Mouse (Mus musculus): ENCODE data around the gene Cers2.
"Not testable (repeated sequence)": the region's sequence is repeated elsewhere in the genome, so short reads cannot be mapped to it uniquely, and the experiment has no call there.

The Cers2 gene

DNA sequence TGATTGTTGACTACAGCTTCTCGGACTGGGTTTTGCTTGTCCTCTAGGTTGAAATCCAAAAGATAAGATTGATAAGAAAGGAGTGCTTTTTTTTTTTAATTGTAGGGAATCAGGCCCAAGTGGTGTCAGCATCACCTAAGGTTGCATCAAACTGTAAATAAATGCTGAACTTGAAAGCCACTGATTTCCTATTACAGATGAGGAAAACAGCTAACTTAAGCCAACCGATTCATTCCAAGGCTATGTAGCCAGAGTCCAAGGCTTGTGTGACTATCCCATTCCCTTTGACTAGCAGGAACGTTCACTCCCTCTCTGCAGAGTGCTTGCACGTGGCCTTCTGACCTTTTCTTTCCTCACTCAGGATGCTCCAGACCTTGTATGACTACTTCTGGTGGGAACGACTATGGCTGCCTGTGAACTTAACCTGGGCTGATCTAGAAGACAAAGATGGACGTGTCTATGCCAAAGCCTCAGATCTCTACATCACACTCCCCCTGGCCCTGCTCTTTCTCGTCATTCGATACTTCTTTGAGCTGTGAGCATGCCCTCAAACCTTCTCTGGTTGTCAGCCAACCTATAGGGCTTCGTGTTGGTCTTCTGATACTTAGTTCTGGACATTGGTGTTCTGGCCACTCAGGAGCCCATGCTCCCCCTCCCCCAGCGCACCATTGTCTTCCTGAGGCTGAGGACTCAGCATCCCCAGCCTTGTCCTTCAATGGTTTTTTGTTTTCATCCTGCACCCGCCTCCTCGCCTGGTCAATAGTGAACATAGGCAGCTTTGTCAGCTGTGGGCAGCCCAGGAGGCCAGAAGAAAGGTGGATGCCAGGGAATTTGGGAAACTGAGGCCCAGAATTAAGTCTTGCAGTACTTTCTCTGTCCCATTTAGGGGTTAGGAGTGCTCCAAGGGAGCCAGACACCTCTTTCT lies 5.4 kb downstream of the Cers2 start:
- no peak for DNase-seq

DNA sequence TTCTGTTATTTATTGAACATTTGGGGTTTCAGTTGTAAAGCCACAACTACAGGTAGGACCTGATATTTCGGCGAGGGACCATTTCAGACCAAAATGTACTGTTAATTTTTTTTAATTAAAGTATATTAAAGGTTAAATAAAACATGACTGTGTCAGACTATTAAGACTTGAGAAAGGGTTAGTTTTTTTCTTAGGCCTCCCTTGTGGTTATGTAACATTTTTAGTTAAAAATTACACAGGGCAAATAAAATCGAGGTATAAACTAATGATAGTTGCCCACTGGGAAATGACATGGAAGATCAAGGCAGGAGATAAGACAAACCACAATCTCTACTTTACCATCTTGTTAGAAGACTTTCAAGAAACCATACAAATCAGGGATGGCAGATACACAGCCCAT lies 8.8 kb downstream of the Cers2 start:
- DNase-seq = no peak

DNA sequence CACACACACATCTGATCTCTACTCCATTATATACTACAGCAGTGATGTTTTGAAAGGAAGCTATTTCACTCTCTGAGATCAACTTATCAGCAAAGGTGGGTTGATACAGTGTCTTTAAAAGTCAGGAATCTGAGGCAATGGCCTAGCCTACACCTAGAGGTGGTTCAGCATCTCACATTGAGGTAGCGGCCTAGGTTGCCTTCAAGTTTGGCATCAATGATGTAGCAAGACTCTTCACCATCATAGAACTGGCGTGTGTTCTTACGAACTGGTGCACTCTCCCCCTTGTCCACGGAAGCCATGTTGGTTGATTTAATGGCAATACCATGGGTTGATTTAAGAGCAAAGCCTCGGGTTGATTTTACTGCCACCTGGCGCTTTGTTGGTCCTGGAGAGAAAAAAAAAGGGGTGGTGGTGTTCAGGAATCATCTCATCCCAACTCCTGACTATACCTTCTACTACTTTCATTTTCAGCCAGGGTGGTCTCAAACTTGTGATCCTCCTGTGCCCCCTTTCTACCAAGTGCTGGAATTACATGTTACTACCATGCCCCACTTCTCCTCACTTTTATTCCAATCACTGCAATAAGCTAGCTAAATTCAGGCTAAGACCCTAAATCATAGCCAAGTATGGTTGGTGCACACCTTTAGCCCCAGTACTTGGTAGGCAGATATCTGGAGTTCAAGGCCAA lies 10.0 kb downstream of the Cers2 start:
- no peak for DNase-seq

DNA sequence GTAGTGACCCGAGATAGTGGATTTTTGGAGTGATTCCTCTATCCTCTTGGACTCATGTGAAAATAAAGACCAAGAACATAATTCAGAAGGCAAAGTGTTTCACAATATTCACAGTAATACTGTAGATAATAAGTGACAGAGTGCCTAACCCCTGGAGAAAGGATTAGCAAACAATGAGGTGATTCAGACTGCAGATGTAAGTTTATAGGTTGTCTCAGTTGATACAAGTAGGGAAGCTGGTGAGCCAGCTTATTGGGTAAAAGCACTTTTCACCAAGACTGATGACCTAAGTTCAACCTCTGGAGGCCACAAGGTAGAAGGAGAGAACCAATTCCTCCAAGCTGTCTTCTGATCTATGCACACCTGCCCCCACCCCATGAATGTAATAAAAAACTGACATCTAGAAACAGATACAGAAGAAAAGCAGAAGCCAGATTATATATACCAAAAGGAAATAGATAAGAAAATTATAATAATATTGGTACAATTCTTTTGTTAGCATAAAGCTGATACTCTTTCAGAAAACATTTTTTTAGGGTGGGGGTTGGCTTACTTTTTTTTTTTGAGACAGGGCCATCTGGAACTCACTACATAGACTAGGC lies 14.3 kb downstream of the Cers2 start:
- no peak for DNase-seq

DNA sequence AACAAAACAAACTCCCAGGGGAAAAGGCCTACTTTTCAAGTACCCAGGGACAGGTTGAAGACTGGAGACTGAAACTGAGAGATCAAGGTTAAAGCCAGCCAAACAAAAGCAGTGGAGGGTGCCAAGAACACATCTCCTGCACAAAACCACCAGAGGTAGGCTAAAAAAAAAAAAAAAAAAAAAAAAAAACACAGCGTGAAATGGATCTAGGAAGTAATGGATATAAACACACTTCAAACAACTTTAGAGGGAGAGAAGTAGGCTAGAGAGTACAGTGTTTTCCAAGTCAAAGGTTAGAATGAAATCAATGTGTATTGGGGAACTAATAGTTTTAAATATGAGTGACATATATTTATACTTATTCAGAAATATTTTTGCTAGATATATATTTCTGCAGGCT lies 16.9 kb downstream of the Cers2 start:
- DNase-seq = no peak

DNA sequence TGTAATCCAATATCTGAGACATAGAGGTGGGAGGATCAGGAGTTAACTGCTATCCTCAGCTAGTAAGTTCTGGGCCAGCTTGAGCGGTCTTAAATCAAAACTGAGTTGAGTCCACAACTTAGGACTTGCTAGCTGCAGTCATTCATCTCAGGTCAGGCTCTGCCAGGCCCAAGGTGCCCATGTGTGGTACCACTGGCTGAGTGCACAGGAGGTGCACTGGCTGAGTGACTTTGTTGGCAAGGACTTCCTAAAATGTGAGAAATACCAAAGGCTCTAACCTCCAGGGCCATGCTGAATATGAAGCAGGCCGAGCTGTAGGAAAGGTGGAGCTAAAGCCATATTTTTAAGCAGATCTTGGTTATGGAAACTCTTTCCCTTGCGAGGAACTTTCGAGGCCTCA lies 22.8 kb downstream of the Cers2 start:
- no peak for DNase-seq

DNA sequence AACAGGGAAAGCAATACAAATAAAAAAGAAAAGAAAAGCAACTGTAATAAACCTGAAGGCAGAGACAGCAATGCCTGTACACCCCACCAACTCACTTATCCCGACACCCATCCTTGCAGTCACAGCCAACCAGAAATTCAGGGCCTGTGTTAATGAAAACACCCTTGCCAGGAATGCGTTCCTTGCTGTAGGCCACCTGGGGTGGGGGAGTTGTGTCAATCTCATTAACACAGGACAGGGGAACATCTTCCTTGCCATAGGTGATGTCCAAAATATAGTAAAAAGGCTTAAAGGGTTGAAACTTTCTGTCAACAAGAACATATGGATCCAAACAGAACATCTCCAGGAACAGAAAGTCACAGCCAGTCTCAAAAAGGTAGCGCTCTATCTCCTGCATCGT lies 23.7 kb downstream of the Cers2 start:
- DNase-seq = no peak

DNA sequence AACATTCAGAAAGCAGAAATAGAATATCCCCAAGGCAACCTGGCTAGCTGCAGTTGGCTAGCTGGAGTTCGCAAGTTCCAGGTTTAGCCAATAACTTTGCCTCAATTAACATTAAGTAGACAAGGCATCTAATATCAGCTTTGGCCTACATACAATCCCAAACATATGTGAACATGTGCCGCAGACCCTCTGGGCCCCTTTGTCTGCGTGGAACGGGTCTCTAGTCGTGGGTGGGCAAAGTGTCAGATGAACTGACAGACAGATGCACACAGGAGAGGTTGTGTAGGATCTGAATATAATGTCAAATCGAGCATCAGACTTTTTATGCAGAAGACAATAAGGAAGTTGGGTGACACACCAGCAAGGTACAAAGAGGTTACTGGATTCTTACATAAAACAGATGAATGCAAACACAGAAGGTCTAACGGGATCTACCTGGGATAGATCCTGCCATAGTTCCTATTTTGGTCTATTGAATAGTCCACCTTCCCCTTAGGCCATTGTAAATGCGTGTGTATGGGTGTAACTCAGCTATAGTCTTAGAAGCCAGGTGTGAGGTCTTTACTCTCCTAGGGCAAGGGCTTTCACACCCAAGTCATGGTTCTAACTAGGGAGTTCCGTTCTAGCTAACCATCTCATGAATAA lies 28.9 kb downstream of the Cers2 start:
- DNase-seq = not testable (repeated sequence)

DNA sequence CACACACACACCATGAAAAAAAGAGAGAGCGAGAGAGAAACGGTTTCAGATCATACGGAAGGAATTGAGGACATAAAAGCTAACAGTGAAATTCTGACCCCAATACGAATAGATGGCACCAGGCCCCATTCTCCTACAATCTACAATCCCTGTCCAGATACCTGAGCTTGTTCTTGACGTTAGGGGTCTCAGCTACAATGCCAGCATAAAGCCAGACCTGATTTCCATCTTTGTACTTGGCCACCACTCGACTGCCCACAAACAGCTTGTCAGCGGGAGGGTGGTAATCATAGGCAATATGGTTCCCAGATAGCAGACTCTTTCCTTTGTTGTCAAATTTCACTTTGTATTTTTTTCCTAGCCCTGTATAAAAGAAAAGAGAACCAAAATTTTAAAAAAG lies 31.9 kb downstream of the Cers2 start:
- no peak for DNase-seq

DNA sequence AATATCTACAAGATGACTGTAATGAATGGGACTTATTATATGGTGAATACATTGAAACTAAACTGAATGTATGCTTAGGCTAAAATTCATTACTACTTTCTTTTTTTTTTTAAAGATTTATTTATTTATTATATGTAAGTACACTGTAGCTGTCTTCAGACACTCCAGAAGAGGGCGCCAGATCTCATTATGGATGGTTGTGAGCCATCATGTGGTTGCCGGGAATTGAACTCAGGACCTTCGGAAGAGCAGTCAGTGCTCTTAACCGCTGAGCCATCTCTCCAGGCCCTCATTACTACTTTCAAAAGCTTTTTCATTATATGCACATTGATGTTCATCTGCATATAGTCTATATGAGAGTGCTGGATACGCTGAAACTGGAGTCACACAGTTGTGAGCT lies 33.8 kb downstream of the Cers2 start:
- not testable (repeated sequence) for DNase-seq

DNA sequence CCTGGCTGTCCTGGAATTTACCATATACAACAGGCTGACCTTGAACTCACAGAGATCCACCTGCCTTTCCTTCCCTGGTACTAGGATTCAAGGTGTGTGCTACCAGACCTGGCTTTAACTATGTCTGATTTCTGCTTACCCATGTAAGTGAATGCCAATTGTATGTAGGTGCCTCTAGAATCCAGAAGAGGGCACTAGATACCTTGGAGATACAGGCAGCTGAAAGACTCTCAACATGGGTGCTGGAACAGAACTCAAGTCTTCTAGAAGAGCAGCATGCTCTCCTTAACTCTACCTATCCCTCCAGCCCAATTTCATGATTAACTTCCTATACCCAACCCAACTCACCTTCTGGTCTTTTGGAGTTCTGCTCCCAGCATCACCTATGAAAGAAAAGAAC lies 34.9 kb downstream of the Cers2 start:
- DNase-seq = no peak

DNA sequence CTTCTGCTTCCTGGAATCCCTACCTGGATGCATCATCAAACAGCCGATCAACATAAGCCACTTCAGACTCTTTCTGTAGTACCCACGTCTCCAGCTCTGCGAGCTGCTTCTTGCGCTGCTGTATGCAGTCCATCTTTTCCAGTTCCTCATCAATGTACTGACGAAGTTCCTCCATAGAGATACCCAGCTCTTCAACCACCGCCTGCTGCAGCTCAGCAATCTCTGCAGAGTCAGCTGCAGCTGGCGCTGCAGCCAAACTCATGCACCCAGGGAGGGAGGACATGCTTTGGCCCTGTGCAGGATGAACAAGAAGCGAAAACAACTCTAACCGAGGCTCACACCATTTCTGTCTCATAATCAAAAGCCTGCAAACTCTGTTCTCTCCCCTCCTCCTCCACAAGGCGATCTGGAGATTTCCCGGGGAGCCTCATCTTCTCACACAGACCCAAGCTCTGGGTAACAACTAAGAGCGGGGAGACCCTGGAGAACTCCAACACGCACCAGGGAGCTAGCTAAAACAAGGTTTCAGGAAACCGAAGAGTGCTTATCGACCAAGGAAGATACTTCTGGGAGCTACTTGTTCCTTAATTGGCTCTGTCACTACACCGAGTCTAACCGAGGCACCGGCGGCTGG lies 41.4 kb downstream of the Cers2 start:
- not testable (repeated sequence) for DNase-seq

DNA sequence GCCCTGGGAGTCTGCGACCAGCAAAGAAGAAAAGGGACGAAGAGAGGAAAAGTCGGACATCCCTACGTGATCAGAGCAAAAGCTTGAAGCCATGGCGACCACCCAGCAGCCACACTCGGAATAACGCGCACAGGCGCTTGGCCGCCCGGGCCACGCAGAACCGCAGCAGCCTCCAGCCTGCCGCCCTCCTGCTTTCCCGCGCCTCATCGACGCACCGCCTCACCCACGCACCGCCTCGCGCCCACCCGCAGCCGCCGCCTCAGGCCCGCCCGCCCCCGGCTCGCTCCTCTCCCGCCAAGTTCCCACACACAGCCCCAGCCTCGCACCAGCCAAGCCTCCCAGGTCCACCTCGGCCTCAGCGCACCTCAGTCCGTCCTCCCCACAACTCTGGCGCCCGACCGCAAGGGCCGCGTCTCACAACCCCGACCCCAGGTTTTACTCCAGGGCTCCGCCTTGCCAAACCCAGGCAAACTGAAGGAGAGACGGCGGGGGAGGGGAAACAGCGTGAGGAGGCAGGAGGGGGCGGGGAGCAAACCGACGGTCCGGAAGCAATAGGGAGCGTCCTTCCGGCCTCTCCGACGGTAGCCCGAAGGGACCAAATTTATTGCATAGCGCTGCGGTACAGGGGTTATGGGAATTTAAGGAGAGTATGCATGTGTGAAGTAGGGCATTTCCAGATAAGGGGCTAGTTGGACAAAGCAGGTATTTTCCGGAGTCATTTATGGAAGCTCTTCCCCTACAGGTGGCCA lies 42.3 kb downstream of the Cers2 start, which contains the start of gene Setdb1:
TSS of gene Setdb1 (minus strand) at position 502 of the 749 bp plus-strand sequence.
- peak; percentile 91 for DNase-seq

DNA sequence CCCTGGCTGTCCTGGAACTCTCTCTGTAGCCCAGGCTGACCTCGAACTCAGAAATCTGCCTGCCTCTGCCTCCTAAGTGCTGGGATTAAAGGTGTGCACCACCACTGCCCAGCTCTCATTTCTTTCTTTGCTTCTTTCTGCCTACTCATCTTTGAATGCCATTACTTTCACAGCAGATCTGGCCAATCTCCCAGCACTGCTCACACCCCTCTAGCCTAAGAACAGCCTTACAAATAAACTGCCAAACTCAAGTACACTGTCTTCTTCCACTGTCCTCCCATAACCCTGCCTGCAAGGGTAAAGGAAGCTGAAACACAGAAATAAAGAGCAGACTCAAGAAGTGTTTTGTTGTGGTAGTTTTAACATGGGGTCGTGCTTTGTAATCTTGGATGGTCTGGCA lies 43.2 kb downstream of the Cers2 start:
- DNase-seq = no peak

DNA sequence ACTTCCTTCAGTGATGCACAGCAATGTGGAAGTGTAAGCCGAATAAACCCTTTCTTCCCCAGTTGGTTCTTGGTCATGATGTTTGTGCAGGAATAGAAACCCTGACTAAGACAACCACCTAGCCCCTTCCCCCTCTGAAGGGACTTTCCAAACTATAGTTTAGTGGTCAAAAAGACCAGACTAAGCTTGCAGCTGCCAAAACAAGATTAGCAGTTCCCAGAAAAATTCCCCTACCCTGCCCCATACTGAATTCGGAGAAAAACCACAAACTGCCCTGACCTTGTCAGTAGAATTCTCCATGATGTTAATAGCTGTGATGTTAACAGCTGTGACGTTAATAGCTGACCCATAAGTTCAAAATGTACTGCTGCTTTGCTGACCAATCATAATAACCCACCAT lies 45.7 kb downstream of the Cers2 start:
- not testable (repeated sequence) for DNase-seq

DNA sequence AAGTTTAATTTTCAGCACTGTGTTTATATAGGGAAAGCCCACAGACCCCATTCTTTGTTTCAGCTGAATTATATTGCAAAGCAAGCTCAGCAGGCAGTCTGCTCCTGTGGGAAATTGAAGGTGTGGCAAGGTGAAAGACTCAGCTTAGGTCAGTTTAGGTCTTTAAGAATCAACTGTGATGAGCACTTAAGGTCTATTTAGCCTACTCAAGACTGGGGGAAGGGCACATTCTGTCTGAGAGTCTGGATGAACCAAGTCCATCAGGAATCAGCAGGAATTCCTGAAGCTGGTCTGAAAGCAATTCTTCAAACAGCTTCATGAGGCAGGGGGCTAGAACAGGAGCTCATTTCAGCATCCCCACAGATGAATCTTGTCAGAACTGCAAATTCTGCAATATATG lies 55.5 kb downstream of the Cers2 start:
- DNase-seq = no peak

Data from right cerebral cortex, postnatal 25 days (tissue).